Mouse (Mus musculus) cortical plate, adult 2 months (tissue): Measurements from ENCODE around the gene Abtb1.

Experiments used
- CTCF ChIP-seq: fragments of 200-500 bp; IDR thresholded peaks from 2 replicates; pipeline ENCODE4 v1.5.1; 2011; ENCODE audit warnings: mild to moderate bottlenecking, control low read depth, low read length; ENCODE audit not compliant: insufficient read depth; ENCODE audit errors: extremely low read depth
- POLR2A ChIP-seq: fragments of 200-500 bp; IDR thresholded peaks from 2 replicates; pipeline ENCODE4 v1.6.1; 2011; ENCODE audit warnings: mild to moderate bottlenecking, low read length, control low read depth; ENCODE audit not compliant: insufficient read depth; ENCODE audit errors: extremely low read depth

DNA sequence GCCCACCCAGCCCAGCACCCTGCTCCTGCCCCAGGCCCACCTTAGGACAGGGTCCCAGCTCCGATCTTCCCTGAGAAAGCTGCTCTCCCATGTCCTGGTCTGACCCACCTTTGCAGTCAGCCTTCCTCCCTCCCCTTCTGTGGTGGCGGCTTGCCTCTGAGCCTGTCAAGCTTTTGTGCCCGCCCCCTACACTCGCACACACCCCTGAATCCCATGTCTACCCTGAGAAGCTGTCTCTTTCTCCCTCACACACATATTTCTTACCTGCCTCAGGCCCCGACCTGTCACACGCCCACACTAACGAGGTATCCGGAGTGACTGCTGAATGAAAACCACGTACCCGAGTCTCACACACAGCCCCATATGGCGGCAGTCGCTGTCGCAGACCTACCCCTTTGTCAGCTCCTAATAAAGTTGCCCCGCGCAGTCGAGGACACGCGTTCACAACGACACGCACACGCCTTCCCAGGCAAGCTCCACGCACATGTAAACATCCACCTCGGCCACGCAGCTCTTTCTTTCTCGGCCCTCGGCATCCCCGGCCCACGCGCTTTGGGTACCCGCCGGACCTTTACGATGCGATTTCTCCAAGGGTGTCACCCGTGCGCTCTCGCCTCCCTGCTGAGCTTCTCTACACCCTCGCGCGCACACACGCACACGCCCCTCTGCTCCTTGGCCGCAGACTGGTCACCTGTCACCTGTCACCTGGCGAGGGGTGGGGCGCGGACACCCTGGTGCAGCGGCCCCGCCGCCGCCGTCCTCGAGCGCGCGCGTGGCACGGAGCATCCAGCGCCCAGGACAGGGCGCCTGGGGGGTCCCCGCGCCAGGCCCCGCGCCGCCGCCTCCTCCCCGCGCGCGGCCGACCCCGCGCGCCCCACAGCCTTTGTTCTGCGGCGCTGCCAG, 32.4 kb upstream of the Abtb1 start:
- TF ChIP-seq POLR2A (no peak), CTCF (no peak)
